Mouse (Mus musculus): ENCODE results near the gene Rab6b. TPM values are rescaled to one million over a fixed set of nuclear protein-coding genes. Genes with fewer than 3 reads are reported as not detected.

Gene Rab6b
- polyA plus RNA-seq, 1 experiment from 2014 or later: 22.5 TPM

GRCm38 (mm10) chr9:103184855-103185254, 73.3 kb downstream of the Rab6b start:
- no peak for ATAC-seq (ENCODE audit: insufficient read depth, low FRiP score, low TSS enrichment)
- no peaks in the 10 kb centered on the region for H3K27me3 ChIP-seq (ENCODE audit: control insufficient read depth, insufficient read depth, low read length)
- H3K27ac ChIP-seq (ENCODE audit: low read depth, low read length): no peak overlapping the region
- no peaks in the 10 kb centered on the region for H3K9me3 ChIP-seq (ENCODE audit: control insufficient read depth, low read length)
- H3K4me2 ChIP-seq (ENCODE audit: low read depth): no peak overlapping the region
- peaks cover 4% of the 10 kb centered on the region; the same call in 1 of the 2 replicates for H3K4me1 ChIP-seq (ENCODE audit: control insufficient read depth, insufficient read depth, low read length)
- peaks cover 8% of the 10 kb centered on the region for H3K36me3 ChIP-seq (ENCODE audit: control insufficient read depth, insufficient read depth, low read length)
- 62% methylated on average over 4 of the region's 4 CpGs for WGBS
- H3K4me3 ChIP-seq (ENCODE audit: low read depth, low read length): no peak overlapping the region
- no peak for DNase-seq (ENCODE audit: low spot score)
- H3K9ac ChIP-seq (ENCODE audit: low read length): no peak overlapping the region

GRCm38 (mm10) chr9:103185946-103186345, 74.4 kb downstream of the Rab6b start:
- Histone ChIP-seq H3K4me3 (ENCODE audit: low read depth, low read length) (no peak overlapping the region), H3K9ac (ENCODE audit: low read length) (no peak overlapping the region), H3K4me2 (ENCODE audit: low read depth) (no peak overlapping the region), H3K9me3 (ENCODE audit: control insufficient read depth, low read length) (no peaks in the 10 kb centered on the region), H3K36me3 (ENCODE audit: control insufficient read depth, insufficient read depth, low read length) (peaks cover 10% of the 10 kb centered on the region), H3K27ac (ENCODE audit: low read depth, low read length) (no peak overlapping the region), H3K4me1 (ENCODE audit: control insufficient read depth, insufficient read depth, low read length) (no peaks in the 10 kb centered on the region), H3K27me3 (ENCODE audit: control insufficient read depth, insufficient read depth, low read length) (no peaks in the 10 kb centered on the region)
- DNase-seq (ENCODE audit: low spot score): no peak
- ATAC-seq (ENCODE audit: insufficient read depth, low FRiP score, low TSS enrichment): no peak
- 94% methylated on average over 8 of the region's 8 CpGs for WGBS

- Histone ChIP-seq H3K4me2 (ENCODE audit: low read depth) (no peak overlapping the region), H3K27me3 (ENCODE audit: control insufficient read depth, insufficient read depth, low read length) (no peaks in the 10 kb centered on the region), H3K4me1 (ENCODE audit: control insufficient read depth, insufficient read depth, low read length) (no peaks in the 10 kb centered on the region), H3K9ac (ENCODE audit: low read length) (no peak overlapping the region), H3K36me3 (ENCODE audit: control insufficient read depth, insufficient read depth, low read length) (peaks cover 12% of the 10 kb centered on the region), H3K4me3 (ENCODE audit: low read depth, low read length) (no peak overlapping the region), H3K9me3 (ENCODE audit: control insufficient read depth, low read length) (no peaks in the 10 kb centered on the region), H3K27ac (ENCODE audit: low read depth, low read length) (no peak overlapping the region)
- ATAC-seq (ENCODE audit: insufficient read depth, low FRiP score, low TSS enrichment) (no peak), DNase-seq (ENCODE audit: low spot score) (no peak)
- WGBS: 77% methylated on average over 9 of the region's 9 CpGs
Measured at GRCm38 (mm10) chr9:103186747-103187146, 75.2 kb downstream of the Rab6b start.

- H3K27ac ChIP-seq (ENCODE audit: low read depth, low read length): no peak overlapping the region
- 86% methylated on average over 4 of the region's 4 CpGs for WGBS
- H3K4me2 ChIP-seq (ENCODE audit: low read depth): no peak overlapping the region
- no peak overlapping the region for H3K9ac ChIP-seq (ENCODE audit: low read length)
- ATAC-seq (ENCODE audit: insufficient read depth, low FRiP score, low TSS enrichment) (no peak), DNase-seq (ENCODE audit: low spot score) (no peak)
- no peaks in the 10 kb centered on the region for H3K4me1 ChIP-seq (ENCODE audit: control insufficient read depth, insufficient read depth, low read length)
- H3K27me3 ChIP-seq (ENCODE audit: control insufficient read depth, insufficient read depth, low read length): no peaks in the 10 kb centered on the region
- peaks cover 14% of the 10 kb centered on the region for H3K36me3 ChIP-seq (ENCODE audit: control insufficient read depth, insufficient read depth, low read length)
- no peak overlapping the region for H3K4me3 ChIP-seq (ENCODE audit: low read depth, low read length)
- no peaks in the 10 kb centered on the region for H3K9me3 ChIP-seq (ENCODE audit: control insufficient read depth, low read length)
Measured at GRCm38 (mm10) chr9:103188416-103188815, 76.8 kb downstream of the Rab6b start.

- H3K4me3 ChIP-seq (ENCODE audit: low read depth, low read length): peak within 1 kb of the TSS; percentile 56
- peak within 1 kb of the TSS; percentile 44 for H3K4me2 ChIP-seq (ENCODE audit: low read depth)
- H3K4me1 ChIP-seq (ENCODE audit: control insufficient read depth, insufficient read depth, low read length): no peaks in the 10 kb centered on the region; the same call in 1 of the 2 replicates
- under 1% methylated on average over 45 of the region's 45 CpGs for WGBS
- no peaks in the 10 kb centered on the region for H3K27me3 ChIP-seq (ENCODE audit: control insufficient read depth, insufficient read depth, low read length)
- peak within 1 kb of the TSS; percentile 15; the same call in 1 of the 2 replicates for H3K27ac ChIP-seq (ENCODE audit: low read depth, low read length)
- peaks cover 8% of the 10 kb centered on the region for H3K36me3 ChIP-seq (ENCODE audit: control insufficient read depth, insufficient read depth, low read length)
- H3K9ac ChIP-seq (ENCODE audit: low read length): peak within 1 kb of the TSS; percentile 65
- no peaks in the 10 kb centered on the region for H3K9me3 ChIP-seq (ENCODE audit: control insufficient read depth, low read length)
- ATAC-seq (ENCODE audit: insufficient read depth, low FRiP score, low TSS enrichment): peak; percentile 98
- DNase-seq (ENCODE audit: low spot score): peak; percentile 93
Measured at GRCm38 (mm10) chr9:103201561-103202260, 90.1 kb downstream of the Rab6b start, which contains the start of gene Srprb. Srprb (minus strand) TSS chr9:103202137.

GRCm38 (mm10) chr9:103205786-103206185, 94.2 kb downstream of the Rab6b start:
- no peaks in the 10 kb centered on the region for H3K9me3 ChIP-seq (ENCODE audit: control insufficient read depth, low read length)
- no peak overlapping the region for H3K9ac ChIP-seq (ENCODE audit: low read length)
- no peak for ATAC-seq (ENCODE audit: insufficient read depth, low FRiP score, low TSS enrichment)
- no peaks in the 10 kb centered on the region for H3K36me3 ChIP-seq (ENCODE audit: control insufficient read depth, insufficient read depth, low read length)
- no peak overlapping the region for H3K4me2 ChIP-seq (ENCODE audit: low read depth)
- 87% methylated on average over 5 of the region's 5 CpGs for WGBS
- no peaks in the 10 kb centered on the region; the same call in 1 of the 2 replicates for H3K4me1 ChIP-seq (ENCODE audit: control insufficient read depth, insufficient read depth, low read length)
- no peak overlapping the region for H3K4me3 ChIP-seq (ENCODE audit: low read depth, low read length)
- no peak overlapping the region for H3K27ac ChIP-seq (ENCODE audit: low read depth, low read length)
- H3K27me3 ChIP-seq (ENCODE audit: control insufficient read depth, insufficient read depth, low read length): no peaks in the 10 kb centered on the region
- no peak for DNase-seq (ENCODE audit: low spot score)

GRCm38 (mm10) chr9:103207846-103208245, 96.3 kb downstream of the Rab6b start:
- no peaks in the 10 kb centered on the region for H3K27me3 ChIP-seq (ENCODE audit: control insufficient read depth, insufficient read depth, low read length)
- H3K9me3 ChIP-seq (ENCODE audit: control insufficient read depth, low read length): no peaks in the 10 kb centered on the region
- WGBS: 10% methylated on average over 16 of the region's 16 CpGs
- no peak overlapping the region for H3K4me3 ChIP-seq (ENCODE audit: low read depth, low read length)
- H3K9ac ChIP-seq (ENCODE audit: low read length): no peak overlapping the region
- H3K4me1 ChIP-seq (ENCODE audit: control insufficient read depth, insufficient read depth, low read length): no peaks in the 10 kb centered on the region
- H3K27ac ChIP-seq (ENCODE audit: low read depth, low read length): no peak overlapping the region
- ATAC-seq (ENCODE audit: insufficient read depth, low FRiP score, low TSS enrichment) (peak; percentile 64), DNase-seq (ENCODE audit: low spot score) (peak; percentile 77)
- peak overlapping the region; percentile 21; the same call in 1 of the 2 replicates for H3K4me2 ChIP-seq (ENCODE audit: low read depth)
- no peaks in the 10 kb centered on the region for H3K36me3 ChIP-seq (ENCODE audit: control insufficient read depth, insufficient read depth, low read length)

- H3K9ac ChIP-seq (ENCODE audit: low read length): no peak overlapping the region
- no peaks in the 10 kb centered on the region for H3K27me3 ChIP-seq (ENCODE audit: control insufficient read depth, insufficient read depth, low read length)
- no peaks in the 10 kb centered on the region for H3K36me3 ChIP-seq (ENCODE audit: control insufficient read depth, insufficient read depth, low read length)
- DNase-seq (ENCODE audit: low spot score) (peak; percentile 45), ATAC-seq (ENCODE audit: insufficient read depth, low FRiP score, low TSS enrichment) (peak; percentile 95)
- H3K4me3 ChIP-seq (ENCODE audit: low read depth, low read length): no peak overlapping the region
- WGBS: 45% methylated on average over 6 of the region's 6 CpGs
- H3K4me2 ChIP-seq (ENCODE audit: low read depth): no peak overlapping the region
- no peak overlapping the region for H3K27ac ChIP-seq (ENCODE audit: low read depth, low read length)
- no peaks in the 10 kb centered on the region for H3K9me3 ChIP-seq (ENCODE audit: control insufficient read depth, low read length)
- H3K4me1 ChIP-seq (ENCODE audit: control insufficient read depth, insufficient read depth, low read length): no peaks in the 10 kb centered on the region
Measured at GRCm38 (mm10) chr9:103208802-103209423, 97.3 kb downstream of the Rab6b start.
